ENCODE assay signal across 15 mouse cellular contexts in genomic region chr11:107458286-107458685, GRCm38 (mm10). TPM values are rescaled to one million over a fixed set of nuclear protein-coding genes. Genes with fewer than 3 reads are reported as not detected.
DNase-seq lines count a peak whose midpoint lies in the region; ATAC-seq and TF ChIP-seq lines count a peak whose summit lies in the region.
"Had no signal": no experiment of that assay in that cellular context is flagged by ENCODE, and none has a peak within 500 bp of the region (broad histone marks: within the 10 kb centered on the region; RNA-seq: fewer than 3 reads in every experiment).

No protein-coding gene starts in this region.

- 0 out of 2 replicates have a peak, but pooled peaks have one; percentile 53 for ATAC-seq in heart, embryonic 12.5 days (ENCODE audit: insufficient number of reproducible peaks, low FRiP score)
- peak; percentile 90 for ATAC-seq in inflammation-experienced regulatory T-cells, adult 6 months
- ATAC-seq in midbrain, embryonic 14.5 days (ENCODE audit: low FRiP score, low TSS enrichment): no peak

- no peak overlapping the region for H3K9ac ChIP-seq in heart, embryonic 12.5 days
- no peak overlapping the region for H3K9ac ChIP-seq in midbrain, embryonic 14.5 days (replicated peaks; ENCODE audit: low read length)
- H3K9ac ChIP-seq: hindbrain, embryonic 12.5 days; limb, embryonic 15.5 days had no signal

- H3K4me1 ChIP-seq in heart, embryonic 12.5 days (replicated peaks): peaks cover 15% of the 10 kb centered on the region
- no peaks in the 10 kb centered on the region for H3K4me1 ChIP-seq in midbrain, embryonic 14.5 days (ENCODE audit: control insufficient read depth, insufficient read depth, low read length)
- no peaks in the 10 kb centered on the region for H3K4me1 ChIP-seq in cerebellum, adult 2 months (ENCODE audit: control insufficient read depth, insufficient read depth, low read length)
- H3K4me1 ChIP-seq: hindbrain, embryonic 12.5 days had no signal

- DNase-seq in heart, adult 11 months: no peak
- DNase-seq in thymus, postnatal 4 days: peak; percentile 36
- no peak for DNase-seq in thymus, postnatal 0 days (ENCODE audit: low spot score)
- no peak for DNase-seq in testis, postnatal 14 days (ENCODE audit: low spot score)
- DNase-seq in midbrain, embryonic 14.5 days: no peak
- DNase-seq in cerebellum, adult 2 months: no peak
- DNase-seq: B cell, adult 2 months; cerebellum, adult 11 months; kidney, adult 18-20 months; right cerebral cortex, postnatal 14 days had no signal

- peaks cover 4% of the 10 kb centered on the region; the same call in 1 of the 2 replicates for H3K9me3 ChIP-seq in heart, embryonic 12.5 days (replicated peaks)
- H3K9me3 ChIP-seq in midbrain, embryonic 14.5 days (ENCODE audit: control insufficient read depth, low read length): no peaks in the 10 kb centered on the region
- H3K9me3 ChIP-seq: hindbrain, embryonic 12.5 days; limb, embryonic 15.5 days had no signal

- WGBS in heart, embryonic 12.5 days: 62% methylated on average over 12 of the region's 12 CpGs
- WGBS in midbrain, embryonic 14.5 days: 88% methylated on average over 12 of the region's 12 CpGs
- 77% methylated on average over 12 of the region's 12 CpGs for WGBS in cerebellum, adult 2 months

- H3K4me2 ChIP-seq in heart, embryonic 12.5 days: no peak overlapping the region
- H3K4me2 ChIP-seq in midbrain, embryonic 14.5 days (ENCODE audit: low read length): no peak overlapping the region
- H3K4me2 ChIP-seq: hindbrain, embryonic 12.5 days; limb, embryonic 15.5 days had no signal

- no peak overlapping the region for H3K27ac ChIP-seq in heart, embryonic 12.5 days (ENCODE audit: poor library complexity, severe bottlenecking)
- H3K27ac ChIP-seq in midbrain, embryonic 14.5 days (replicated peaks; ENCODE audit: low read depth, low read length): no peak overlapping the region
- no peak overlapping the region for H3K27ac ChIP-seq in cerebellum, adult 2 months (ENCODE audit: insufficient read depth, low read length)
- H3K27ac ChIP-seq: hindbrain, embryonic 12.5 days; limb, embryonic 15.5 days; macrophage had no signal

- no peak for TF ChIP-seq POLR2A in cerebellum, adult 2 months (IDR thresholded peaks at IDR 0.05; ENCODE audit: borderline replicate concordance, insufficient read depth, low read length)

- H3K4me3 ChIP-seq in heart, embryonic 12.5 days: no peak overlapping the region
- H3K4me3 ChIP-seq in midbrain, embryonic 14.5 days (replicated peaks; ENCODE audit: low read depth, low read length): no peak overlapping the region
- no peak overlapping the region for H3K4me3 ChIP-seq in cerebellum, adult 2 months (replicated peaks; ENCODE audit: insufficient read depth, low read depth, low read length)
- H3K4me3 ChIP-seq: hindbrain, embryonic 12.5 days; limb, embryonic 15.5 days had no signal

- no peak for TF ChIP-seq CTCF in cerebellum, adult 2 months (IDR thresholded peaks at IDR 0.05; ENCODE audit: borderline replicate concordance, insufficient read depth, low read depth, low read length)

- no peaks in the 10 kb centered on the region for H3K27me3 ChIP-seq in heart, embryonic 12.5 days (replicated peaks)
- no peaks in the 10 kb centered on the region for H3K27me3 ChIP-seq in midbrain, embryonic 14.5 days (ENCODE audit: control insufficient read depth, insufficient read depth, low read length)
- no peaks in the 10 kb centered on the region; the same call in 1 of the 2 replicates for H3K27me3 ChIP-seq in cerebellum, adult 2 months (ENCODE audit: control insufficient read depth, insufficient read depth, low read length)
- H3K27me3 ChIP-seq: hindbrain, embryonic 12.5 days; limb, embryonic 15.5 days had no signal

- H3K36me3 ChIP-seq in heart, embryonic 12.5 days: no peaks in the 10 kb centered on the region
- H3K36me3 ChIP-seq in midbrain, embryonic 14.5 days (ENCODE audit: control insufficient read depth, insufficient read depth, low read length): 0 out of 2 replicates have a peak, but pooled peaks cover 3% of the 10 kb centered on the region

RNA-seq across cellular contexts. Expression of gene Pitpnc1, which starts 12.2 kb away (rescaled TPM):
- polyA plus RNA-seq in heart, embryonic 12.5 days (2016; fragmentation: Nextera tagmentation; extraction: Ambion mirVana): 7.9 and 8.2 TPM in 2 replicates
- 13.5 and 15.1 TPM in 2 replicates for polyA plus RNA-seq in thymus, postnatal 0 days (2015; fragmentation: Nextera tagmentation; extraction: Ambion mirVana)
- 100 to 1,000 TPM in 2 of 3 experiments, 10 to 100 TPM in 1; 72.1 to 124 (median 106) TPM for polyA plus RNA-seq in inflammation-experienced regulatory T-cells, adult 6 months (2017; shearing (Covaris generic))
- polyA plus RNA-seq in midbrain, embryonic 14.5 days (2014; fragmentation: Nextera tagmentation; extraction: Ambion mirVana): 32.8 and 42.1 TPM in 2 replicates
- polyA plus RNA-seq in cerebellum, adult 2 months (2012; rRNA removed): 26.7 and 30.0 TPM in 2 replicates

RNA-seq across cellular contexts. Expression of gene Psmd12, which starts 21.0 kb away (rescaled TPM):
- 156 and 160 TPM in 2 replicates for polyA plus RNA-seq in heart, embryonic 12.5 days (2016; fragmentation: Nextera tagmentation; extraction: Ambion mirVana)
- polyA plus RNA-seq in thymus, postnatal 0 days (2015; fragmentation: Nextera tagmentation; extraction: Ambion mirVana): 184 and 190 TPM in 2 replicates
- 100 to 1,000 TPM; 115 to 161 (median 118) TPM for polyA plus RNA-seq in inflammation-experienced regulatory T-cells, adult 6 months (2017; shearing (Covaris generic))
- 143 and 177 TPM in 2 replicates for polyA plus RNA-seq in midbrain, embryonic 14.5 days (2014; fragmentation: Nextera tagmentation; extraction: Ambion mirVana)
- 71.5 and 76.4 TPM in 2 replicates for polyA plus RNA-seq in cerebellum, adult 2 months (2012; rRNA removed)
